Mouse (Mus musculus) limb, embryonic 14.5 days (tissue): ENCODE data around the gene Klk12. TPM values are rescaled to one million over a fixed set of nuclear protein-coding genes. Genes with fewer than 3 reads are reported as not detected.

Experiments
- ATAC-seq: fragments of 200-750 bp; cut with Nextera tagmentation; 2 replicates; pipeline ENCODE4 v1.8.0; 2017; ENCODE audit warnings: low read depth, moderate number of reproducible peaks, moderate TSS enrichment; ENCODE audit not compliant: low FRiP score
- DNase-seq: peaks from one replicate; pipeline ENCODE4 v3.0.0-alpha.2; 2015; ENCODE audit warnings: low spot score
- H3K27ac ChIP-seq: fragments of 300-500 bp; sonication (generic); replicated peaks from 2 replicates; pipeline ENCODE4 v1.5.1; 2014; ENCODE audit warnings: low read depth, mild to moderate bottlenecking, low read length, moderate library complexity, mixed read lengths
- H3K27me3 ChIP-seq: fragments of 300-500 bp; sonication (generic); 2 replicates; pipeline ENCODE4 v1.6.1; 2014; ENCODE audit warnings: low read length, mixed read lengths; ENCODE audit not compliant: control insufficient read depth, insufficient read depth
- H3K36me3 ChIP-seq: fragments of 300-500 bp; sonication (generic); 2 replicates; pipeline ENCODE4 v1.6.1; 2014; ENCODE audit warnings: mild to moderate bottlenecking, low read length, moderate library complexity, mixed read lengths; ENCODE audit not compliant: control insufficient read depth, insufficient read depth
- H3K4me1 ChIP-seq: fragments of 300-500 bp; sonication (generic); 2 replicates; pipeline ENCODE4 v1.6.1; 2014; ENCODE audit warnings: antibody characterized with exemption, low read length, mixed read lengths; ENCODE audit not compliant: control insufficient read depth, insufficient read depth
- H3K4me2 ChIP-seq: fragments of 300-500 bp; sonication (generic); replicated peaks from 2 replicates; pipeline ENCODE4 v1.6.1; 2014; ENCODE audit warnings: low read depth, mild to moderate bottlenecking, low read length, moderate library complexity; ENCODE audit not compliant: severe bottlenecking
- H3K4me3 ChIP-seq: fragments of 300-500 bp; sonication (generic); replicated peaks from 2 replicates; pipeline ENCODE4 v1.5.1; 2014; ENCODE audit warnings: low read length
- H3K9ac ChIP-seq: fragments of 300-500 bp; sonication (generic); 2 replicates; pipeline ENCODE4 v1.6.1; 2014; ENCODE audit warnings: mild to moderate bottlenecking, low read depth, low read length, moderate library complexity; ENCODE audit not compliant: severe bottlenecking
- H3K9me3 ChIP-seq: fragments of 300-500 bp; sonication (generic); 2 replicates; pipeline ENCODE4 v1.6.1; 2016; ENCODE audit warnings: low read length; ENCODE audit not compliant: control insufficient read depth
- POLR2A ChIP-seq: fragments of 200-500 bp; IDR thresholded peaks from 2 replicates; pipeline ENCODE4 v1.8.0; 2012; ENCODE audit warnings: inconsistent platforms, mild to moderate bottlenecking, moderate library complexity, borderline replicate concordance; ENCODE audit not compliant: insufficient read depth, insufficient read length; ENCODE audit errors: extremely low read depth
- WGBS: fragments of 180-500 bp; shearing (Covaris S2); extraction: QIAGEN DNeasy Blood & Tissue Kit; methylation state at CpG from one replicate; pipeline ENCODE4 v1.1.7; 2014; 5-methylcytosine and 5-hydroxymethylcytosine counted together
- polyA plus RNA-seq, 2 experiments: library from polyadenylated mRNA; depleted of rRNA in 1 of 2; stranded (reverse) in 1 of 2; unstranded in 1 of 2; fragments of >200 nt; fragmentation: Nextera tagmentation in 1 of 2; extraction: Ambion mirVana in 1 of 2; gene quantifications; 2 replicates each; pipeline versions ENCODE4 v1.2.1 to v1.2.3; 2012 to 2014

Klk12 gene
- polyA plus RNA-seq, 2 experiments, result not detected

- Histone ChIP-seq H3K36me3 (no peaks in the 10 kb centered on the region), H3K9ac (no peak overlapping the region), H3K4me2 (no peak overlapping the region), H3K4me3 (no peak overlapping the region), H3K4me1 (no peaks in the 10 kb centered on the region), H3K9me3 (no peaks in the 10 kb centered on the region), H3K27ac (no peak overlapping the region), H3K27me3 (no peaks in the 10 kb centered on the region)
- no peak for TF ChIP-seq POLR2A
- DNase-seq, result no peak
- WGBS, result 84% methylated on average over 12 of the region's 12 CpGs
- no peak for ATAC-seq
These were observed 8.7 kb downstream of the Klk12 start for GRCm38 (mm10) chr7:43777423-43777822.

- no peaks in the 10 kb centered on the region; the same call in 1 of the 2 replicates for H3K27me3 ChIP-seq
- no peaks in the 10 kb centered on the region for H3K9me3 ChIP-seq
- H3K27ac ChIP-seq, result no peak overlapping the region
- H3K4me1 ChIP-seq, result no peaks in the 10 kb centered on the region
- 84% methylated on average over 10 of the region's 10 CpGs for WGBS
- H3K36me3 ChIP-seq, result no peaks in the 10 kb centered on the region
- H3K4me2 ChIP-seq, result no peak overlapping the region
- ATAC-seq, result no peak
- no peak overlapping the region for H3K9ac ChIP-seq
- DNase-seq, result no peak
- no peak overlapping the region for H3K4me3 ChIP-seq
- no peak for TF ChIP-seq POLR2A
These were observed 9.7 kb downstream of the Klk12 start for GRCm38 (mm10) chr7:43778176-43778970.

- no peak overlapping the region for H3K9ac ChIP-seq
- no peak overlapping the region for H3K4me2 ChIP-seq
- H3K9me3 ChIP-seq, result no peaks in the 10 kb centered on the region
- no peak overlapping the region for H3K4me3 ChIP-seq
- H3K27ac ChIP-seq, result no peak overlapping the region
- DNase-seq (no peak), ATAC-seq (no peak)
- H3K27me3 ChIP-seq, result no peaks in the 10 kb centered on the region; the same call in 1 of the 2 replicates
- TF ChIP-seq POLR2A, result no peak
- H3K4me1 ChIP-seq, result no peaks in the 10 kb centered on the region
- H3K36me3 ChIP-seq, result no peaks in the 10 kb centered on the region
- 65% methylated on average over 6 of the region's 6 CpGs for WGBS
These were observed 11.5 kb downstream of the Klk12 start for GRCm38 (mm10) chr7:43780241-43780640.

- Histone ChIP-seq H3K9me3 (no peaks in the 10 kb centered on the region), H3K36me3 (no peaks in the 10 kb centered on the region), H3K9ac (no peak within 1 kb of the TSS), H3K4me3 (no peak within 1 kb of the TSS), H3K4me2 (no peak within 1 kb of the TSS), H3K27ac (no peak within 1 kb of the TSS), H3K27me3 (no peaks in the 10 kb centered on the region; the same call in 1 of the 2 replicates), H3K4me1 (no peaks in the 10 kb centered on the region)
- WGBS, result 42% methylated on average over 5 of the region's 5 CpGs
- TF ChIP-seq POLR2A, result no peak
- DNase-seq (no peak), ATAC-seq (no peak)
These were observed 12.0 kb downstream of the Klk12 start, which contains the start of gene Klk10 for GRCm38 (mm10) chr7:43780746-43781145. Gene Klk10 (plus strand): TSS chr7:43781035.

- no peak for DNase-seq
- Histone ChIP-seq H3K4me3 (no peak overlapping the region), H3K27me3 (no peaks in the 10 kb centered on the region; the same call in 1 of the 2 replicates), H3K4me2 (no peak overlapping the region), H3K9me3 (no peaks in the 10 kb centered on the region), H3K36me3 (no peaks in the 10 kb centered on the region), H3K4me1 (no peaks in the 10 kb centered on the region), H3K9ac (no peak overlapping the region), H3K27ac (no peak overlapping the region)
- TF ChIP-seq POLR2A, result no peak
- WGBS, result 75% methylated on average over 11 of the region's 11 CpGs
- no peak for ATAC-seq
These were observed 12.8 kb downstream of the Klk12 start for GRCm38 (mm10) chr7:43781541-43781940.
